Mouse (Mus musculus) erythroblast, embryonic 14.5 days (primary cell): Measurements from ENCODE around the gene Rftn1. TPM values are rescaled to one million over a fixed set of nuclear protein-coding genes. Genes with fewer than 3 reads are reported as not detected.

Experiments
- H3K27me3 ChIP-seq: 2 replicates; pipeline ENCODE4 v1.6.1; 2012; ENCODE audit warnings: inconsistent platforms; ENCODE audit not compliant: control insufficient read depth
- H3K36me3 ChIP-seq: 2 replicates; pipeline ENCODE4 v1.6.1; 2012; ENCODE audit warnings: mild to moderate bottlenecking, inconsistent platforms; ENCODE audit not compliant: control insufficient read depth
- H3K4me1 ChIP-seq: 2 replicates; pipeline ENCODE4 v1.6.1; 2012; ENCODE audit warnings: inconsistent platforms; ENCODE audit not compliant: control insufficient read depth
- H3K4me3 ChIP-seq: replicated peaks from 2 replicates; pipeline ENCODE3; 2012; ENCODE audit warnings: moderate library complexity, mild to moderate bottlenecking, inconsistent platforms
- H3K9me3 ChIP-seq: 2 replicates; pipeline ENCODE4 v1.6.1; 2012; ENCODE audit warnings: low read length, inconsistent platforms, mixed read lengths; ENCODE audit not compliant: control insufficient read depth
- GATA1 ChIP-seq: IDR thresholded peaks from 2 replicates; pipeline ENCODE4 v1.6.1; 2012; ENCODE audit warnings: low read length, inconsistent platforms, mixed read lengths
- TAL1 ChIP-seq: IDR thresholded peaks from 3 replicates; pipeline ENCODE4 v1.6.1; 2012; ENCODE audit warnings: low read length, inconsistent platforms, mixed read lengths
- polyA plus RNA-seq: library from polyadenylated mRNA; stranded (reverse); fragments of >175 nt; gene quantifications from 2 replicates; pipeline ENCODE4 v1.2.3, GENCODE M21; 2012

The Rftn1 gene
- polyA plus RNA-seq, 1 experiment, result 0.10 TPM

DNA sequence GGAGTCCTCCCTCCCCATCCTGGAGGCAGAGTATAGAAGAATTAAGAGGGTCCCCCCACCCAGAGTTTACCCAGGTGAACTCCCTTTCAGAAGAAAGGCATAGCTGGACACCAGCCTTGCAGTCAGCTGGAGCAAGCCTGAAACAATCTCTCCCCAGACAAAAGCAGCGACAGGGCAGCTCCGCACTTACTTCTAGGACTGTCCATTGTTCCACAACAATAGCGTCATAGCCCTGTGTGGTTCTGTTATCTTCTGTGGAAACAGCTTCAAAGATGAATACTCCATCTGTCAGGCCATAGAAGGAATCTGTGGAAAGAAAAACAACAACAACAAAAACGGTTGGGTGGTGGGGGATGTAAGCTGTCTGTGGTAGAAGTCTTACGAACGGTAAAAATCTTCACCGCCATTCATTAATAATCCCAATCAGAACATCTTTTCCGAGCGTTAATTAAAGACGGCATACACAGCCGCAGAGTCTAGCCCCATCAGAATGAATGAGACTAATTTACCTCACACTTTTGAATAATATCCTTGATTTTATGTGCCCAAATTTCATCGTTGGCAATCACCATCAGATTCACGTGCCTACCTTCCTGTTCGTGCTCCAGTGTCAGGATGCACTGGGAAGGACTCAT, 153.6 kb downstream of the Rftn1 start:
- no peaks in the 10 kb centered on the region for H3K9me3 ChIP-seq
- H3K27me3 ChIP-seq, result no peaks in the 10 kb centered on the region
- H3K36me3 ChIP-seq, result no peaks in the 10 kb centered on the region; the same call in 1 of the 2 replicates
- peaks cover 54% of the 10 kb centered on the region for H3K4me1 ChIP-seq
- TF ChIP-seq TAL1 (no peak), GATA1 (no peak)
- H3K4me3 ChIP-seq, result no peak overlapping the region

DNA sequence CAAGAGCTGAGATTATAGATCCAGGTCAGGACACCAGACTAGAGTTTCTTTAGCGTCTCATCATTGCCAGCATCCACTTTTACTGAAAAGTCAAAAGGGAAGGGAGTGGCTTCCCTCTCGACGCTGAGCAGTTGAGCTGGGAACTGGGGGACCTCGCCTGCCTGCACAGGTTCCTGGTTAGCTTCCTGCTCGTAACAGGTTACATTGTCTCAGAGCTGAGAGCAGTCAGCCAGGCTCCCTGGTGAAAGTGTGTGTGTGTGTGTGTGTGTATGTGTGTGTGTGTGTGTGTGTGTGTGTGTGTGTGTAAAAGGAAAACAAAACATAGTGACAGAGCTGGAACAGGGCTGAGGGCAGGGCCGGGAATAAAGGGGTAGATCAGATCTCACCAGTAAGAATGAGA, 156.8 kb downstream of the Rftn1 start:
- H3K9me3 ChIP-seq, result no peaks in the 10 kb centered on the region
- no peaks in the 10 kb centered on the region; the same call in 1 of the 2 replicates for H3K36me3 ChIP-seq
- TF ChIP-seq GATA1 (no peak), TAL1 (no peak)
- H3K4me3 ChIP-seq, result no peak overlapping the region
- no peaks in the 10 kb centered on the region for H3K27me3 ChIP-seq
- H3K4me1 ChIP-seq, result peaks cover 66% of the 10 kb centered on the region

GRCm38 (mm10) chr17:50031548-50032491, 158.7 kb downstream of the Rftn1 start:
- no peak overlapping the region for H3K4me3 ChIP-seq
- H3K27me3 ChIP-seq, result no peaks in the 10 kb centered on the region
- peaks cover 80% of the 10 kb centered on the region for H3K4me1 ChIP-seq
- H3K36me3 ChIP-seq, result no peaks in the 10 kb centered on the region; the same call in 1 of the 2 replicates
- no peaks in the 10 kb centered on the region; the same call in 1 of the 2 replicates for H3K9me3 ChIP-seq
- TF ChIP-seq TAL1 (peak; percentile 79), GATA1 (peak; percentile 65)

DNA sequence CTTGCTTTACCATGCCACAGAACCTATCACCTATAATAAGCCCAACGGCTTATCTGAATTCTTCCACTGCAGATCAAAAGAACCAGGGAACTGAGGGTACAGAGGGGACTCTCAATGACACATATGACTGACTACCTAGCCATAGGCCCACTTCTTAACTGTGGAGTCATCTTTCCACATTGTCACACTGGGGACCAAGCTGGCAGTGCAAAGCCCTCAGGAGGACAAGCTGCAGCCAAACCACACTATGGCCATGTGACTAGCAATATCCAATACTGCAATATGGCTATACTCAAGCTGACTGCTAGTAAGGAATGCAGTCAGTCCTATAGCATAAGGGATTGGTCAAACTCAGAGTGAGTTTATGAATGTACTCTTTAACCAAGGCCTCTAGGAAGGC, 164.8 kb downstream of the Rftn1 start:
- H3K36me3 ChIP-seq, result no peaks in the 10 kb centered on the region; the same call in 1 of the 2 replicates
- H3K4me3 ChIP-seq, result no peak overlapping the region
- no peaks in the 10 kb centered on the region; the same call in 1 of the 2 replicates for H3K9me3 ChIP-seq
- no peak for TF ChIP-seq TAL1
- no peak for TF ChIP-seq GATA1
- peaks cover 87% of the 10 kb centered on the region for H3K4me1 ChIP-seq
- H3K27me3 ChIP-seq, result no peaks in the 10 kb centered on the region

- H3K36me3 ChIP-seq, result no peaks in the 10 kb centered on the region; the same call in 1 of the 2 replicates
- peak overlapping the region; percentile 15 for H3K4me3 ChIP-seq
- peaks cover 87% of the 10 kb centered on the region for H3K4me1 ChIP-seq
- no peaks in the 10 kb centered on the region; the same call in 1 of the 2 replicates for H3K9me3 ChIP-seq
- TF ChIP-seq GATA1 (0 out of 2 replicates have a peak, but pooled peaks have one; percentile 10), TAL1 (no peak)
- H3K27me3 ChIP-seq, result no peaks in the 10 kb centered on the region
These were observed 165.3 kb downstream of the Rftn1 start for GRCm38 (mm10) chr17:50025173-50025626.

DNA sequence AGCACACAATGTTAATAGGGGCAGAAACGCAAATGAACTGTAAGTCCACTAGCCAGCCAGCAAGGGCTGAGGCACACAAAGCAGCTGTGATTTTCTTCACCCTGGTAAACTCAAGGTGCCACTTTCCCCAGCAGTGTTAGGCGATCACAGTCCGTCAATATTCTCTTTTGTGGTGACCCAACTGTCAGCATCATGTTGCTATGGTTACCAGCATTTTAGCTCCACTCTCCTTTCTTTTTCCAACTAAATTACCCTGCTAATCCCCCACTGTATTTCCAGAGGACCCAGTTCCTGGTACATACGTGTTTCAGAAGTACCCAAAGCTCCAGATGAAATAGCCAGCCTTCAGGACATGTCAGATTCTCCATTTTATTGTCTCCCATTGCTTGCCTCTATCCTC, 169.1 kb downstream of the Rftn1 start:
- peaks cover 95% of the 10 kb centered on the region for H3K4me1 ChIP-seq
- H3K9me3 ChIP-seq, result no peaks in the 10 kb centered on the region

GRCm38 (mm10) chr17:50020211-50021001, 170.1 kb downstream of the Rftn1 start:
- Histone ChIP-seq H3K27me3 (no peaks in the 10 kb centered on the region), H3K4me3 (peak overlapping the region; percentile 60), H3K4me1 (peaks cover 94% of the 10 kb centered on the region), H3K36me3 (peaks cover 2% of the 10 kb centered on the region), H3K9me3 (no peaks in the 10 kb centered on the region)
- TF ChIP-seq GATA1 (peak; percentile 97), TAL1 (peak; percentile 99)

More for the DNA sequence above, 169.1 kb downstream of the Rftn1 start:
- Histone ChIP-seq H3K4me3 (no peak overlapping the region), H3K36me3 (peaks cover 2% of the 10 kb centered on the region), H3K27me3 (no peaks in the 10 kb centered on the region)
- no peak for TF ChIP-seq GATA1
- no peak for TF ChIP-seq TAL1

- H3K27me3 ChIP-seq, result no peaks in the 10 kb centered on the region
- TF ChIP-seq GATA1, result no peak
- TF ChIP-seq TAL1, result no peak
- no peaks in the 10 kb centered on the region for H3K9me3 ChIP-seq
- peak overlapping the region; percentile 60 for H3K4me3 ChIP-seq
- H3K36me3 ChIP-seq, result peaks cover 2% of the 10 kb centered on the region
- peaks cover 91% of the 10 kb centered on the region for H3K4me1 ChIP-seq
These were observed 170.7 kb downstream of the Rftn1 start for GRCm38 (mm10) chr17:50019819-50020210.
